Mouse (Mus musculus) brain, embryonic 14.5 days (tissue): ENCODE results near the gene Ly75.

Experiments
- CTCF ChIP-seq: fragments of 200-500 bp; IDR thresholded peaks from 2 replicates; pipeline ENCODE4 v1.5.1; 2012; ENCODE audit warnings: inconsistent platforms, mild to moderate bottlenecking, moderate library complexity, borderline replicate concordance; ENCODE audit not compliant: insufficient read depth, insufficient read length; ENCODE audit errors: extremely low read depth
- POLR2A ChIP-seq: fragments of 200-500 bp; IDR thresholded peaks from 2 replicates; pipeline ENCODE4 v1.6.1; 2012; ENCODE audit warnings: mild to moderate bottlenecking, inconsistent platforms, borderline replicate concordance; ENCODE audit not compliant: poor library complexity, insufficient read depth, insufficient read length, severe bottlenecking; ENCODE audit errors: extremely low read depth

DNA sequence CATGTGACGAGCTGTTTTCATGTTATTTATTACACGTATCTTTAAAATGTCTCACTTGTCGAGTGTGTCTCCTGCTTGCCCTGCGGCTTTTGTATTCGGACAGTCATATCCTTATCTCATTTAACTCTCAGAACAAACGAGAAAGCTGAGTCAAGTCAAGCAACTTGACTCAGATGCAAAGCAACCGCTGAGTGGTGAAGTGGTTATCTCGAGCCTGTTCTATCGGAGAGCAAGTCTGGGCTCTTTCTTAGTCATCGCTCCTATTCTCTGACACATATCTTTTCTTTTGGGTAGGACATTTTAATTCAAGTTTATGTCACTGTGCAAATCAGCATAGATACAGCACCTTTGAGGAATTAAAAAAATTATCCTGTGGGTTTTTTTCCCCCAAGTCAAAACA is 54.5 kb downstream of the Ly75 start:
- TF ChIP-seq POLR2A = no peak
- TF ChIP-seq CTCF = no peak
